Mouse (Mus musculus): ENCODE results near the gene Ccdc160. TPM values are rescaled to one million over a fixed set of nuclear protein-coding genes. Genes with fewer than 3 reads are reported as not detected.

The Ccdc160 gene
- total and polyA plus RNA-seq, 3 experiments: not detected

DNA sequence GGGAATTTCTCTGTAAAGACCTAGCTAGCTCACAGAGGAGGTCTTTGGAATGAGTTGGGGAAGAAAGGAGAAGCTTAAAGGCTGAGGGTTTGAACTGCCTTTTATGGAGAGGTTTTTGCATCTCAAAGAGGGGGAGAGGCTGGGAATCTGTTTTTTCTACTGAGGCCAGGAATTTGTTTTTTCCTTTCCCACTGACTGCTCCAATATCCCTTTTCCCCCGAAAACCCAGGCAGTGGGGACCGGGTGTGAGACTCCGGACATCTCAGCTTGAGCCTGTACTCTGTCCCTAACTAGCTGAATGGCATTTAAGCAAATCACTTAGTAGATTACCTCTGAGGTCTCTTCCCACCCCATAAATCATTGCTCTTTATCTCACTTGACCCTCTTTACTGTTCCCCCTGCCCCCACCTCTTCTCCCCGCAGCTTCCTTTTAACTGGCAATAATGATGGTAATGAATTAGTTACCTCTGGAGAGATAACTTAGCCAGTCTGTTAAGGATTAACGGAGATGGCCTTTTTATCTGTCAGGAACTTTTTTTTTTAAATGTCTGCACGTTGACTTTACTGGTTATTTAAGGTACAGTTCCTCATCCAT is 37.4 kb upstream of the Ccdc160 start:
- Histone ChIP-seq H3K9ac (ENCODE audit: insufficient read depth, low read depth) (no peak overlapping the region), H3K9me3 (replicated peaks; ENCODE audit: low read length) (no peaks in the 10 kb centered on the region), H3K27ac (ENCODE audit: insufficient read depth, low read depth) (no peak overlapping the region), H3K4me2 (ENCODE audit: insufficient read depth, low read depth, poor library complexity, severe bottlenecking) (no peak overlapping the region), H3K4me1 (ENCODE audit: control insufficient read depth in 1 of 2, insufficient read depth in 2 of 2) (no peaks in the 10 kb centered on the region), H3K27me3 (replicated peaks) (no peaks in the 10 kb centered on the region), H3K79me2 (replicated peaks; ENCODE audit: control insufficient read depth, extremely low read depth, insufficient read depth, poor library complexity, severe bottlenecking) (no peaks in the 10 kb centered on the region), H3K36me3 (replicated peaks in 1 of 2; ENCODE audit: control insufficient read depth in 1 of 2, insufficient read depth in 1 of 2, low read length in 1 of 2) (no peaks in the 10 kb centered on the region), H3K4me3 (replicated peaks in 1 of 3; ENCODE audit: low read depth in 2 of 3, low read length in 2 of 3, poor library complexity in 1 of 3) (no peak overlapping the region)
- in situ Hi-C loops (cut with MboI; ENCODE audit: low pct_ligation_motif_present, low pct_unique_long_range_greater_than_20kb, low sequenced_read_pairs) (no loop called here), dilution Hi-C loops (cut with MboI; ENCODE audit: extremely low pct_ligation_motif_present, extremely low pct_unique_long_range_greater_than_20kb, low sequenced_read_pairs) (no loop called here)
- TF ChIP-seq TBP (conservative IDR thresholded peaks at IDR 0.05; ENCODE audit: low read depth, low read length): no peak
- no peak for TF ChIP-seq GABPA (IDR thresholded peaks at IDR 0.05; ENCODE audit: insufficient replicate concordance, low read depth, low read length)
- TF ChIP-seq USF2 (conservative IDR thresholded peaks at IDR 0.05; ENCODE audit: low read depth, low read length): no peak
- TF ChIP-seq ZNF384 (IDR thresholded peaks at IDR 0.05; ENCODE audit: low read depth, low read length): no peak
- no peak for TF ChIP-seq UBTF (IDR thresholded peaks at IDR 0.05; ENCODE audit: low read depth, low read length)
- TF ChIP-seq SIN3A (IDR thresholded peaks at IDR 0.05; ENCODE audit: low read length): no peak
- no peak for DNase-seq (ENCODE audit: extremely low read depth)

DNA sequence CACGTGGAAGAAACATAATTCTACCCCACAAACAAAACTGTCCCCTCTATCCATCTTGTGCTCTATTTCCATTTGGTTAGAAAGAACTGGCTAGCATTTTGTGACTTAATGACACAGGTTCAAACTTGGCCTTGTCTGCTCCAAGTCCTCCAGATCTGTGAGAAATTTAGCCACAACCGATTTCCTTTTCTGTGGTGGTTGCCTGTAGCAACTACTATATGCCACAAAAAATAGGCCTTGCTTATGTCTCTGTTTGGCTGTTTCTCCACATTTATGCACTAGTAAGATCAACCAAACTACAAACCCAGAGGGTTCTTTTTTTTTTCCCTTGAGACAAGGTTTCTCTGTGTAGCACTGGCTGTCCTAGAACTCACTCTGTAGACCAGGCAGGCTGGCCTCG is 33.8 kb upstream of the Ccdc160 start:
- H3K27me3 ChIP-seq (replicated peaks): no peaks in the 10 kb centered on the region
- H3K27ac ChIP-seq (ENCODE audit: insufficient read depth, low read depth): no peak overlapping the region
- no peak overlapping the region for H3K9ac ChIP-seq (ENCODE audit: insufficient read depth, low read depth)
- no peak overlapping the region for H3K4me2 ChIP-seq (ENCODE audit: insufficient read depth, low read depth, poor library complexity, severe bottlenecking)
- H3K9me3 ChIP-seq (replicated peaks; ENCODE audit: low read length): no peaks in the 10 kb centered on the region
- H3K4me1 ChIP-seq (ENCODE audit: control insufficient read depth in 1 of 2, insufficient read depth in 2 of 2): peaks cover 0 to 3% of the 10 kb centered on the region in 2 experiments; a peak in 1 of 4 replicates
- H3K79me2 ChIP-seq (replicated peaks; ENCODE audit: control insufficient read depth, extremely low read depth, insufficient read depth, poor library complexity, severe bottlenecking): no peaks in the 10 kb centered on the region
- dilution Hi-C loops (cut with MboI; ENCODE audit: extremely low pct_ligation_motif_present, extremely low pct_unique_long_range_greater_than_20kb, low sequenced_read_pairs) (no loop called here), in situ Hi-C loops (cut with MboI; ENCODE audit: low pct_ligation_motif_present, low pct_unique_long_range_greater_than_20kb, low sequenced_read_pairs) (no loop called here)
- TF ChIP-seq JUN (IDR thresholded peaks at IDR 0.05; ENCODE audit: insufficient read depth, low read depth, low read length): no peak
- TF ChIP-seq KAT2A (IDR thresholded peaks at IDR 0.05; ENCODE audit: insufficient replicate concordance, low read length): no peak
- no peaks in the 10 kb centered on the region for H3K36me3 ChIP-seq (replicated peaks in 1 of 2; ENCODE audit: control insufficient read depth in 1 of 2, insufficient read depth in 1 of 2, low read length in 1 of 2)
- DNase-seq (ENCODE audit: extremely low read depth): no peak
- no peak overlapping the region for H3K4me3 ChIP-seq (replicated peaks in 1 of 3; ENCODE audit: low read depth in 2 of 3, low read length in 2 of 3, poor library complexity in 1 of 3)

DNA sequence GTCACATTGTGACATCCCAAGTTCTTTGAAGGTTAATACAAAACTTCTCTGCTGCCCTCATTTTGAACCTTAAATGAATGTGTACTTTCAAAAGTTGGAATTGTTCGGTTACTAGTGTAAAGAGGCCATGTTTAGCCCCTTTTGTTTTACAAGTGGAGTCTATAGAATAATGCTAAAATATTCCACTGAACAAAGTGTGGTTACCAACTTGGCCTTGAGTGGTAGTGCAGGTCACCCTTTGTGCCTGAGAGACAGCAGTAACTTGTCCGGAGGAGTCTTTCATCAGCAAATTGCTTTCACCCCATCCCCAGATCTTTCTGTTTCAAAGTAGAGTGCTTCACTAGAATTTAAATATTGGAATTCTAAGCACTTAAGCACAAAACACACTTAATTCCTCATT is 31.8 kb upstream of the Ccdc160 start:
- no peaks in the 10 kb centered on the region for H3K36me3 ChIP-seq (replicated peaks in 1 of 2; ENCODE audit: control insufficient read depth in 1 of 2, insufficient read depth in 1 of 2, low read length in 1 of 2)
- no peak overlapping the region for H3K4me2 ChIP-seq (ENCODE audit: insufficient read depth, low read depth, poor library complexity, severe bottlenecking)
- H3K4me3 ChIP-seq (replicated peaks in 1 of 3; ENCODE audit: low read depth in 2 of 3, low read length in 2 of 3, poor library complexity in 1 of 3): no peak overlapping the region
- no peaks in the 10 kb centered on the region for H3K27me3 ChIP-seq (replicated peaks)
- H3K9ac ChIP-seq (ENCODE audit: insufficient read depth, low read depth): no peak overlapping the region
- TF ChIP-seq RCOR1 (conservative IDR thresholded peaks at IDR 0.05; ENCODE audit: low read depth, low read length) (no peak), TBP (conservative IDR thresholded peaks at IDR 0.05; ENCODE audit: low read depth, low read length) (no peak)
- no peaks in the 10 kb centered on the region for H3K79me2 ChIP-seq (replicated peaks; ENCODE audit: control insufficient read depth, extremely low read depth, insufficient read depth, poor library complexity, severe bottlenecking)
- H3K27ac ChIP-seq (ENCODE audit: insufficient read depth, low read depth): no peak overlapping the region
- H3K4me1 ChIP-seq (ENCODE audit: control insufficient read depth in 1 of 2, insufficient read depth in 2 of 2): peaks cover 0 to 3% of the 10 kb centered on the region in 2 experiments; a peak in 1 of 4 replicates
- H3K9me3 ChIP-seq (replicated peaks; ENCODE audit: low read length): no peaks in the 10 kb centered on the region
- in situ Hi-C loops (cut with MboI; ENCODE audit: low pct_ligation_motif_present, low pct_unique_long_range_greater_than_20kb, low sequenced_read_pairs): no loop called here
- DNase-seq (ENCODE audit: extremely low read depth): no peak
- dilution Hi-C loops (cut with MboI; ENCODE audit: extremely low pct_ligation_motif_present, extremely low pct_unique_long_range_greater_than_20kb, low sequenced_read_pairs): no loop called here
